Mouse (Mus musculus): ENCODE measurements around the gene Gm42688.

DNA sequence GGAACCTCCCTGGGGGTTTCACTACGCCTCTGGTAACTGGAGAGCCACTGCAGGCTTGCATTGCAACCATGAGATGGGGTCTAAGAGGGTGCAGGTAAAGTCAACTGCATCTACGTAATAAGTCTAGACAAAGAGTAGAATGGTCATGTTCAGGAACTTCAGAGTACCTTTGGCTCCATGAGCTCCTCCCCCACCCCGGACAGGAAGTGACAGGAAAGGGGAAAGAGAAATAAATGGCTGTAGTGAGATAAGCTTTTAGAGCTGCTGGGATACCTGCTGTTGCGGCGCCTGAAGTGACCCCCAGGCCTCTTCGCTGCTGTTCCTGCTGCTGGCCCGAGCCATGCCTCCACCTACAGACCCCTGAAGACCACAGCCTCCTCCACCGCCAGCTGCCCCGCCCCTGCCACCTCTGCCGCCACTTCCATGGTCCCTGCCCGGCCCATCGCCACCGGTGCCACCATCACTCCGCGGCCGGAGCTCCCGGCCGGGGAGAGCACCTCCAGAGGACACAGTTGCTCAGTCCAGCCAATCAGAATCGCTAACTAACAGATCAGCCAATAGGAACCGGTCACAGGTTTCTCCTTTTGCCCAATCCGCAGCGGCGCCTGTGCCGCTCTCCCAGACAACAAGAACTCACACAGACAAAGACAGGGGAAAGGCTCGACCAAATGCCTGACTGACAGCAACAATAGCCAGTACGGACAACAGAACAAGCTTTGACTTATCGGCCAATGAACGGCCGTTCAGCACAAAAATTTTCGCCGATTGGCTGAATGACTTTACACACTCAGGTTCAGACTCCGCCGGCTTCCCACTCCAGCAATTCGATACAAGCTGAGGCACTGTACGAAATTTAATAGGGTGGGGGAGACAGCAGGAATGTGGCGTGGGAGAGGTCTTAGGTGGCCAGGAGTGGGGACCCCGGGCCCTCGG, 19.8 kb downstream of the Gm42688 start, which contains the start of gene Wbp1:
- TF ChIP-seq CTCF (conservative IDR thresholded peaks at IDR 0.05; ENCODE audit: low read length) (no peak), POU5F1 (IDR thresholded peaks at IDR 0.05; ENCODE audit: borderline replicate concordance, low read length) (no peak), NANOG (IDR thresholded peaks at IDR 0.05; ENCODE audit: borderline replicate concordance, low read length) (no peak)
